20 mouse cellular contexts compared by ENCODE assay signal in the genomic region with DNA sequence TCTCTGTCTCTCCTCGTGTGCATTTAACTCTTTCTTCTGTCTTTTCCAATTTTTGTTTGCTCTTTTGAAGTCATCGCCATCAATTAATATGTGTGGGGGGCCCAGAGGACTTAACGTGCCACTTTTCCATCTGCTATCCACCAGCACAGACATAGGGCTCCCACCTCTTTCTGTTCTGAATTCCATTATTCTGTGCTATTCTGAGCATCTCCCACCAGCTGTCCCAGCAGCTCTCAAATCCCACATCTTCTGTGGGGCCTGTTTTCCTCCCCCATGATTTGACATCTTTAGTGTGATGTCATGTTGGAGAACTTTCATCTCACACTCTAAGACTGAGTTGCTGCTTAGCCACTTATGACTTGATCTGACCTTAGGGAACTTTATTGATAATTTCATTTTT.
DNase-seq lines count a peak whose midpoint lies in the region; ATAC-seq lines count a peak whose summit lies in the region.
"Had no signal": no experiment of that assay in that cellular context is flagged by ENCODE, and none has a peak within 500 bp of the region (broad histone marks: within the 10 kb centered on the region; RNA-seq: fewer than 3 reads in every experiment).

No protein-coding gene starts in this region.

- no peak for DNase-seq in frontal cortex, postnatal 14 days (ENCODE audit: low spot score in 2 of 2)
- DNase-seq in layer of hippocampus, adult 8-10 months (ENCODE audit: low spot score in 2 of 2) = peak; percentile 42 to 69
- no peak for DNase-seq in layer of hippocampus, postnatal 10 days (ENCODE audit: low spot score in 2 of 2)
- DNase-seq in brain, adult 2 months (ENCODE audit: low read depth, low spot score) = peak; percentile 76
- peak; percentile 62 for DNase-seq in telencephalon, adult 2 months (ENCODE audit: low read depth, low spot score)
- no peak for DNase-seq in urinary bladder, postnatal 36 days (ENCODE audit: low spot score in 2 of 2)
- DNase-seq: adrenal gland, adult 8-10 months; adrenal gland, postnatal 25 days; cerebellum, adult 18-20 months; cerebellum, adult 9-10 months; cerebellum, postnatal 14 days; gastrocnemius, postnatal 10 days; gastrocnemius, postnatal 36 days; heart, adult 2 months; heart, postnatal 14 days; heart, postnatal 4 days had no signal

- ATAC-seq in frontal cortex, adult (ENCODE audit: low TSS enrichment) = peak; percentile 73; the same call in 1 of the 2 replicates
- ATAC-seq: activated CD4-positive, CD25-positive, alpha-beta regulatory T cell, adult 4 months; forebrain, embryonic 13.5 days; forebrain, embryonic 16.5 days had no signal

Comparison
In these comparisons a context has a peak if more than half of its experiments do, and no peak if none do; other contexts are left out.
1. DNase-seq: peak in layer of hippocampus, adult 8-10 months (2 of 2), brain, adult 2 months (single experiment) and telencephalon, adult 2 months (single experiment); none in frontal cortex, postnatal 14 days (0 of 2), layer of hippocampus, postnatal 10 days (0 of 2) and urinary bladder, postnatal 36 days (0 of 2).